Mouse (Mus musculus) kidney, embryonic 14.5 days (tissue): ENCODE results near the gene Scgb3a1. TPM values are rescaled to one million over a fixed set of nuclear protein-coding genes. Genes with fewer than 3 reads are reported as not detected.

Experiments
- ATAC-seq: fragments of 200-750 bp; cut with Nextera tagmentation; 2 replicates; pipeline ENCODE4 v1.8.0; 2017; ENCODE audit warnings: moderate number of reproducible peaks, mild to moderate bottlenecking, moderate TSS enrichment, moderate library complexity; ENCODE audit not compliant: low FRiP score, low TSS enrichment
- H3K27ac ChIP-seq: fragments of 300-500 bp; sonication (generic); 2 replicates; pipeline ENCODE4 v1.5.1; 2014; ENCODE audit warnings: low read depth, mild to moderate bottlenecking, low read length, moderate library complexity, mixed read lengths
- H3K27me3 ChIP-seq: fragments of 300-500 bp; sonication (generic); 2 replicates; pipeline ENCODE4 v1.6.1; 2014; ENCODE audit warnings: mild to moderate bottlenecking, low read length; ENCODE audit not compliant: control insufficient read depth, insufficient read depth
- H3K36me3 ChIP-seq: fragments of 300-500 bp; sonication (generic); 2 replicates; pipeline ENCODE4 v1.6.1; 2014; ENCODE audit warnings: low read length, mixed read lengths; ENCODE audit not compliant: control insufficient read depth, insufficient read depth
- H3K4me1 ChIP-seq: fragments of 300-500 bp; sonication (generic); 2 replicates; pipeline ENCODE4 v1.6.1; 2014; ENCODE audit warnings: low read length, mixed read lengths; ENCODE audit not compliant: control insufficient read depth, insufficient read depth
- H3K4me2 ChIP-seq: fragments of 300-500 bp; sonication (generic); replicated peaks from 2 replicates; pipeline ENCODE4 v1.6.1; 2014; ENCODE audit warnings: low read depth, mild to moderate bottlenecking, low read length
- H3K4me3 ChIP-seq: fragments of 300-500 bp; sonication (generic); 2 replicates; pipeline ENCODE4 v1.5.1; 2014; ENCODE audit warnings: mild to moderate bottlenecking, low read length
- H3K9ac ChIP-seq: fragments of 300-500 bp; sonication (generic); 2 replicates; pipeline ENCODE4 v1.6.1; 2014; ENCODE audit warnings: low read depth, mild to moderate bottlenecking, low read length, moderate library complexity
- H3K9me3 ChIP-seq: fragments of 300-500 bp; sonication (generic); 2 replicates; pipeline ENCODE4 v1.6.1; 2016; ENCODE audit warnings: low read length; ENCODE audit not compliant: control insufficient read depth
- WGBS: fragments of 180-500 bp; shearing (Covaris S2); extraction: QIAGEN DNeasy Blood & Tissue Kit; methylation state at CpG from one replicate; pipeline ENCODE4 v1.1.7; 2014; 5-methylcytosine and 5-hydroxymethylcytosine counted together
- polyA plus RNA-seq: library from polyadenylated mRNA; unstranded; fragments of >200 nt; fragmentation: Nextera tagmentation; extraction: Ambion mirVana; gene quantifications from 2 replicates; pipeline ENCODE4 v1.2.1, GENCODE M21; 2014

The Scgb3a1 gene
- polyA plus RNA-seq, 1 experiment from 2014 or later, result not detected

DNA sequence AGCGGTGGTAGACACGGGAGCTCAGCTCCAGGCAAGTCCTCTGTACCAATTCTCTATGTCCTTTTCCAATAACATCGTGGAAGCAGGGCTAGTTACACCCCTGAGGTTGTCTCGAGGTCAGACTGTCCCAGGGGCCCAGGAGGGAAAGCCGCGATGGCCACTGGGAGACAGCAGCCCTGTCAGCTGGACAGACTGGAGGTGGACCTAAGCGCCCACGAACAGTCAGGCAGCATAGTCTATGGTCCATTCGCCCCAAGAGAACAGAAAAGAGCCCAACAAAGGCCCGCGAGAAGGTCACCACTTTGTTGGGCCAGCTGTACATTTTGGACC is 10.4 kb upstream of the Scgb3a1 start:
- H3K4me1 ChIP-seq, result peaks cover 10% of the 10 kb centered on the region
- no peaks in the 10 kb centered on the region; the same call in 1 of the 2 replicates for H3K9me3 ChIP-seq
- H3K4me3 ChIP-seq, result no peak overlapping the region
- H3K4me2 ChIP-seq, result peak overlapping the region; percentile 27; the same call in 1 of the 2 replicates
- no peaks in the 10 kb centered on the region for H3K27me3 ChIP-seq
- WGBS, result 36% methylated on average over 11 of the region's 11 CpGs
- H3K9ac ChIP-seq, result no peak overlapping the region; the same call in 1 of the 2 replicates
- H3K27ac ChIP-seq, result no peak overlapping the region
- no peaks in the 10 kb centered on the region for H3K36me3 ChIP-seq
- ATAC-seq, result peak; percentile 51; the same call in 1 of the 2 replicates

DNA sequence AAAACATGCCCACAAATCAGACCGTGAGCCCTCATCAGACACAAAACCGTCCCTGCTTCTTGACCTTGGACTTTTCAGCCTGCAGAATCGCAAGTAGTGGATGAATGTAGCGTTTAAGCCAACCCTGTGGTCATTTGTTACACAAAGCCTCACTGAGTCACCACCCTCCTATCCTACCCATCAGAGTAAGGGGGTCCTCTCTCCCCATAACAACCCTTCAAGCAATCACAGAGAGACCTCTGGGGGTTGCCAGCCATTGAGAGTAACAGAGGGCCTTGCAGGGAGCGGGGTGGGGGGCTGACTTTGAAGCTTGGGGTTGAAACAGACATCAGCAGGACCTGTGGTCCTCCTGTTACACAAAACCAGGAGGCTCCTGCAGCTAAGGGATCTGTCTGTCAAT is 8.8 kb upstream of the Scgb3a1 start:
- Histone ChIP-seq H3K4me1 (peaks cover 10% of the 10 kb centered on the region), H3K4me3 (no peak overlapping the region), H3K9me3 (no peaks in the 10 kb centered on the region; the same call in 1 of the 2 replicates), H3K9ac (no peak overlapping the region), H3K27me3 (no peaks in the 10 kb centered on the region), H3K4me2 (no peak overlapping the region), H3K27ac (no peak overlapping the region), H3K36me3 (no peaks in the 10 kb centered on the region)
- ATAC-seq, result no peak
- 85% methylated on average over 5 of the region's 5 CpGs for WGBS

DNA sequence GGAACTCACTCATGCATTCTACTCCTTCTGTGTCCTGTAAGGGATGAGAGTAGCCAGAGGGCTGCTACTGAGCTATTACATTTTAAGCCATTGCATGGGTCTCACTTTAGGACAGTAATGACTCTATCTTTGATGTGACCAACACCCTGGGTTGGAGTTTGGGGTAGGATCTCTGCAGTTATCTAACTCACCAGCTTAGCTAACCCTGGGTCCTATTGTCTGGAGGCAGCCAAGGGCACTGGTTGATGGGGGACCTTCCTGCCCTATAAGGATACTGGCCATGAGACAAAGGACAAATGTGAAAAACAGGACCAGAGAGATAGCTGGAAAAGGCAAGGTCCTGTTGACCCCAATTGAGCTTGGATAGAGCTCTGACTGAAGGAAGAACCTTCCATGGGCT is 7.9 kb upstream of the Scgb3a1 start:
- Histone ChIP-seq H3K9ac (no peak overlapping the region), H3K36me3 (no peaks in the 10 kb centered on the region), H3K4me3 (no peak overlapping the region), H3K9me3 (no peaks in the 10 kb centered on the region; the same call in 1 of the 2 replicates), H3K27ac (no peak overlapping the region), H3K4me1 (peaks cover 8% of the 10 kb centered on the region), H3K27me3 (no peaks in the 10 kb centered on the region), H3K4me2 (no peak overlapping the region)
- ATAC-seq, result no peak

DNA sequence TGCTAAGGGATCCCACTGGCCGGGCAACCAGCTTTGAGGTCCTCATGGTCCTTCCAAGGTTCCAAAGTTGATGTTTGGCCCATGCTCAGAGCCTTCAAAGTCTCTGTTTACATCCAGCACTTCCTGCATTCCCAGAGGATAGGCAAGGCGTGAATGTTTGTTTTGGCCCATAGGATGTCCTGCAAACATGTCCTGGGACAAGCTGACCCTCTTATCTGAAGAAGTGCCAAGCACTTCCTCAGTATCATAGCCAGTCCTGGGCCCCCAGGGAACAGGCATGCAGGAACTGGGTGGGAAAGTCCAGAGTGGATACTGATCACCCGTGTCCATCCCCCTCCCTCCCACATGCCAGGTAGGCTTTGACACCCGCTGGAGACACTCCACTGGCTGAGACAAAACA is 5.3 kb upstream of the Scgb3a1 start:
- no peak overlapping the region for H3K4me3 ChIP-seq
- no peak overlapping the region for H3K27ac ChIP-seq
- H3K4me2 ChIP-seq, result no peak overlapping the region
- H3K9ac ChIP-seq, result no peak overlapping the region
- H3K4me1 ChIP-seq, result peaks cover 2% of the 10 kb centered on the region
- H3K27me3 ChIP-seq, result no peaks in the 10 kb centered on the region
- no peaks in the 10 kb centered on the region; the same call in 1 of the 2 replicates for H3K9me3 ChIP-seq
- ATAC-seq, result no peak
- no peaks in the 10 kb centered on the region for H3K36me3 ChIP-seq
- 79% methylated on average over 4 of the region's 4 CpGs for WGBS

- Histone ChIP-seq H3K27ac (no peak overlapping the region), H3K4me3 (no peak overlapping the region)
- WGBS, result 66% methylated on average over 10 of the region's 10 CpGs
These were observed 4.5 kb upstream of the Scgb3a1 start for GRCm38 (mm10) chr11:49658791-49659469.

DNA sequence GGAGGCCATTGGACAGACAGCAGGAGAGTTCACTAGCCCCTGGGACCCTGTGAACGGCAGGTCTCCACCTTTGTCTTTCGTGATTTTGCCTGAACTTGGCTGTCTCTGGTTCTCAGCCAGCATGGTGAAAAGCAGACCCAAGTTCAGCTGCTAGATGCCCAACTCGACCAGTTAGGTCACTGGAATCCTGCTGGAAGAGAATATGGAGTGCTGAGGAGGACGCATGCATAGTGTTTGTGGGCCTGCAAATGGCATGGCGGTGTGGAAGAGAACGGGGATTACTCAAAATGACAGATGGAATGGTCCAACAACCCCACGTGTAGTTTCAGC is 4.0 kb upstream of the Scgb3a1 start:
- Histone ChIP-seq H3K4me2 (no peak overlapping the region), H3K9me3 (no peaks in the 10 kb centered on the region; the same call in 1 of the 2 replicates), H3K27me3 (no peaks in the 10 kb centered on the region), H3K4me3 (no peak overlapping the region), H3K4me1 (no peaks in the 10 kb centered on the region), H3K36me3 (no peaks in the 10 kb centered on the region), H3K27ac (no peak overlapping the region), H3K9ac (no peak overlapping the region)
- ATAC-seq, result no peak
- 72% methylated on average over 7 of the region's 7 CpGs for WGBS

More at GRCm38 (mm10) chr11:49658791-49659469, 4.5 kb upstream of the Scgb3a1 start:
- no peak overlapping the region for H3K9ac ChIP-seq
- H3K27me3 ChIP-seq, result no peaks in the 10 kb centered on the region
- H3K9me3 ChIP-seq, result no peaks in the 10 kb centered on the region; the same call in 1 of the 2 replicates
- no peak for ATAC-seq
- no peaks in the 10 kb centered on the region for H3K36me3 ChIP-seq
- H3K4me2 ChIP-seq, result no peak overlapping the region
- no peaks in the 10 kb centered on the region for H3K4me1 ChIP-seq

DNA sequence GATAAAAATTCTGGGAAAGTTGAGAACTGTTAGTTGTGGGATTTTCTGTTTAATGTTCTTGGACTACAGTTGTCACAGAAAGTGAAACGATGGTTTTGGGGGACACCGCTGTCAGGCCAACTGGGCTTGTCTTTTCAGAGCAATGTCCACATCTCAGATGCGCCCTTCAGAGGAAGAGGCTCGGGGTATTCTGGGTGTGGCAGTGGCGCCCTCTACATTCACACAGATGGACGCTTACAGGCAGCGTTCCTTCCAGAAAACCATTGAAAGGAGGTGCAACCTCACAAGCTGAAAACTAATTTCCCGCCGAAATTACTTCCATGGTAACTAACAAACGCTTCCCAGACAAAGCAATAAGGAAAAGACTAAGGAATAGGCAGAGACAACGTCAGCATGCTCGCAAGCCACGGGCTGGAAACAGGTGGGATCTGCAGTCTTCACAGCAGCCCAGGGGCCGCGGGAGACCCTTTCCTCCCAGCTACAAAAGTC is 1.1 kb upstream of the Scgb3a1 start:
- WGBS, result 58% methylated on average over 15 of the region's 15 CpGs
- no peak overlapping the region for H3K27ac ChIP-seq
- peaks cover 6% of the 10 kb centered on the region; the same call in 1 of the 2 replicates for H3K4me1 ChIP-seq
- H3K27me3 ChIP-seq, result no peaks in the 10 kb centered on the region
- H3K36me3 ChIP-seq, result no peaks in the 10 kb centered on the region
- H3K4me3 ChIP-seq, result no peak overlapping the region
- no peak overlapping the region for H3K9ac ChIP-seq
- no peaks in the 10 kb centered on the region for H3K9me3 ChIP-seq
- ATAC-seq, result no peak
- H3K4me2 ChIP-seq, result no peak overlapping the region

GRCm38 (mm10) chr11:49664262-49665140 is 1.1 kb downstream of the Scgb3a1 start:
- Histone ChIP-seq H3K27me3 (no peaks in the 10 kb centered on the region), H3K27ac (no peak overlapping the region), H3K4me3 (no peak overlapping the region), H3K9ac (no peak overlapping the region), H3K4me2 (no peak overlapping the region), H3K36me3 (peaks cover 2% of the 10 kb centered on the region; the same call in 1 of the 2 replicates), H3K9me3 (no peaks in the 10 kb centered on the region), H3K4me1 (peaks cover 6% of the 10 kb centered on the region; the same call in 1 of the 2 replicates)
- 80% methylated on average over 12 of the region's 12 CpGs for WGBS
- peak; percentile 43; the same call in 1 of the 2 replicates for ATAC-seq

- no peak for ATAC-seq
- WGBS, result 80% methylated on average over 4 of the region's 4 CpGs
- no peak overlapping the region for H3K9ac ChIP-seq
These were observed 2.1 kb downstream of the Scgb3a1 start for GRCm38 (mm10) chr11:49665462-49665861.

More at GRCm38 (mm10) chr11:49665462-49665861, 2.1 kb downstream of the Scgb3a1 start:
- Histone ChIP-seq H3K9me3 (no peaks in the 10 kb centered on the region), H3K27ac (no peak overlapping the region), H3K27me3 (no peaks in the 10 kb centered on the region), H3K4me3 (no peak overlapping the region), H3K4me2 (no peak overlapping the region), H3K36me3 (peaks cover 2% of the 10 kb centered on the region; the same call in 1 of the 2 replicates), H3K4me1 (peaks cover 6% of the 10 kb centered on the region; the same call in 1 of the 2 replicates)
